Mouse (Mus musculus): ENCODE measurements at regions not wholly inside any gene's neighbourhood (a gene's known extent, or its start where the extent isn't known, plus 50 kb on each side); places are given as distances from the start of the nearest gene placed in this dataset.
"Not testable (repeated sequence)": the region's sequence is repeated elsewhere in the genome, so short reads cannot be mapped to it uniquely, and the experiment has no call there.

DNA sequence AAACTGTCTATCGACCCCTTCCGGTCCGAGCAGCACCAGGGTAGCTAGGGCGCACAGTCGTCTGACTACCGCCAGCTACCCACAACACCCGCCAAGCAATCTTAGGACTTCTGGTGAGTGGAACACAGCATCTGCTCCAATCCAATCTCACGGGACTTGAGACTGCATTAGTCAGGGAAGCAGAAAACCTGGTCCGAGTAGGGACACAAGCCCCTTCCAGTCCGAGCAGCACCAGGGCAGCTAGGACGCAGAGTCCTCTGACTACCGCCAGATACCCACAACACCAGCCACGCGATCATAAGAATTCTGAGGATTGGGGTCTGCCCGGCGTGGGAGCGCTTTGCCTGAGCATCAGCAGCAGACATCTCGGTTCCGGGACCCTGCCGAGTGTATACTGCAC lies 79.6 kb downstream of the Gm10715 start:
- DNase-seq, result not testable (repeated sequence)

DNA sequence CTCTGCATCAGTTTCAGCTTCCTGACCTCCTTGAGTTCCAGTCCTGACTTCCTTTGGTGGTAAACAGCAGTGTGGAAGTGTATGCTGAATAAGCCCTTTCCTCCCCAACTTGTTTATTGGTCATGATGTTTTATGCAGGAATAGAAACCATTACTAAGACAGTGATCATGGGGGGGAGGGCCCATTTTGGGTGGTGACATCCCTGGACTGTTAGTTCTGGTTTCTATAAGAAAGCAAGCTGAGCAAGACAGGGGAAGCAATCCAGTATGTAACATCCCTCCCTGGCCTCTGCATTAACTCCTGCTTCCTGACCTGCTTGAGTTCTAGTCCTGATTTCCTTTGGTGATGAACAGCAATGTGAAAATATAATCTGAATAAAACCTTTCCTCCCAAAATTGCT lies 124.5 kb downstream of the Gm10715 start:
- DNase-seq, result no peak

DNA sequence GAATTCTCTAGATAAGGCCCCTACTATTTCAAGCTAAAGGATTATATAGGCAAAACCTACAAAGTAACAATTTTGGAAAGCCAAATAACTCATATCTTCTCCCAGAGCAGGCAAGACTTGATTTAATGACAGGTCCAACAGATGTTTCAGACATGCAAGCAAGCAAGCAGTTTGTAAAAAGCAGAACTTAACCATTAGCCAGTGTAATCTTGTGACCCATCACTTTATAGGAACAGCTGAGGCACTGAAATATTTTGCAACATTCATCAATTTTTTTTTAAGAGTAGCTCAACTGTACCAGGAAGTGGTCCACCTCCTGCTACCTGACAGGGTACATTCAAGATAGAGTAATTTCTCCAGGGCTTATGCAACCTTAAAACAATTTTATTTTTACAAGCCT lies 147.7 kb downstream of the Gm10715 start:
- DNase-seq, result no peak

- DNase-seq, result no peak
Measured at GRCm38 (mm10) chr9:3199151-3200018, 135.6 kb upstream of the Alkbh8 start.

DNA sequence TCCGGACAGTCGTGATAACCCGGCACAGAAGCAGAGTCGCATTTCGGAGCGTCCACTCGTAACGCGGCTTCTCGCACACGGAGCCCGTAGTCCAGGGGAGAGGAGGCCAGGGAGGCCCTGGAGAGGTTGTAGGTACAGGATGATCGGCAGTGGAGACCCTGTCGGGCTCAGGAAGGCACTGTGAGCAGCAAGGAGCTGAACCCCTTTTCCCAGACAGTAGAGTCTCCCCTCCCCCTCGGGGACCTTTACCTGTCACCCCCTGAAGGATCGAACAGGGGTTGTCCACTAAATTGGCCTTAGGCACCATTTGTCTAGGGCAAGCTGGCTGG lies 135.0 kb upstream of the Alkbh8 start:
- DNase-seq, result not testable (repeated sequence)

- not testable (repeated sequence) for DNase-seq
Measured at GRCm38 (mm10) chr9:3208120-3208519, 126.8 kb upstream of the Alkbh8 start.

DNA sequence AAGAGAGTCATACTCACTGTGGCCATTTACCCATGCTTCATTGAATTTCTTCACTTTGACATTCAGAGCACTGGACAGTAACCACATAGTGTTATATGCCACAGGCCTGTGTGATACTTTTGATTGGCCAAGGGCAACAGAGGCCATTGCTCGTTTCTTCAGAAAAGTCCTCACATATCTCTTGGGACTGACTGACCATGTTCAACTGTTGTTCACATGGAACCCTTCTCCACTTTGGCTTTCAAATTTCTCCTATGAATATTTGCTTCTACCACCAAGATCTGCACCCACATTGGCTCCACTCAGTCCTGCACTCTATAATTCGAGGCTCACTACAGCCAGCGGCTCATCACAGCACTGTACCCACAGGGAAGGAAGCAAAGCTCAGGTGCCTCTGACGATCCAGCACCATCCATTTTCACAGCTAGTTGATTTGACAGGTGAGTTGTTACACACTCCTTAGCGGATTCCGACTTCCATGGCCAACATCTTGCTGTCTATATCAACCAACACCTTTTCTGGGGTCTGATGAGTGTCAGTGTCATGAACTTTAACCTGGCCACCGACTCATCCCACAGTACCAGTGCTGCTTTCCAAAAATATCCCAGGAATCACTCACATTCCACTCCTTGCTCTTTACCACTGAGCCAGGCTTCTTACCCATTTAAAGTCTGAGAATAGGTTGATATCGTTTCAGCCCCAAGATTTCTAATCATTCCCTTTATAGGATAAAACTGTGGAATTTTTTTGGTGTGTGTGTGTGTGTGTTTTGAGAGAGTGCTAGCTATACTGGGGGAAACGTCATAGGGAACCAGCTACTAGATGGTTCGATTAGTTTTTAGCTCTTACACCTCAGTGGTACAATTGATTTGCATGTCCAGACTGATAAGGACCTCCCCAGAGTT lies 76.3 kb upstream of the Alkbh8 start:
- peak in 1 of 2 experiments; percentile 45 for DNase-seq

DNA sequence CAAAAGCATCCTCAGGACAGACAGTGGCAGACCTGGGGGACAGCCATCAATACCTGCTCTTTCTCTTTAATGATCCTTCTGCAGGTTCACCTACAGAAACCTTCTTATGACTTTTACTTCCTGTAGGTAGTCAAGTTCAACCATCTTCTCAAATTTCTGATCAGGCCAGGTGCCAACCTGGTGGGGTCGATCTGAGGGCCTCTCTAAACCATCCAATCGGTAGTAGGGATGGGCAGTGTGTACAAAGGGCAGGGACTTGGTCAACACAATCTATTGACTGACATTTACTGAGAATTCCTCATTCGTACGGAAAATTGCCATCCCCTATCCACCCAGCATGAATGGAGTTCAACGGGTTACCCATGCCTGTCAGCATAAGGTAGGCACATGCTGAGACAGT lies 74.8 kb upstream of the Alkbh8 start:
- no peak for DNase-seq

DNA sequence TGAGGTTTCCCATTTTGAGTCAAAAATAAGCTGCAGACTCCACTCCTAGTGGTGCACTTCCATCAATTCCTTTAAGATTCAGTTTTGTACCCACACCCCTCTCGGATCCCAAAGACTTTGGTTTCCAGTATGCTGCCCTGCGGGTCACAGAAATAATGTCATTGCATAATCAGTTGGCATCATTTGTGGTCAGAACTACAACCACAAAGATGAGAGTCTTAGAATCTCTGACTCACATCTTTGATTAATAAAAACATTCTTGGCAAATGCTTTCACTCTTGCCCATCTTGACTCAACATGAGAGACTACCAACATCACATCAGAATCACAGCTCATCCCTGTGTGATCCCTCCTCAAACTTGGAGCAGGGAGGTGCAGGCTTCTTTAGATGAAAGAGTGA lies 74.1 kb upstream of the Alkbh8 start:
- DNase-seq, result no peak

DNA sequence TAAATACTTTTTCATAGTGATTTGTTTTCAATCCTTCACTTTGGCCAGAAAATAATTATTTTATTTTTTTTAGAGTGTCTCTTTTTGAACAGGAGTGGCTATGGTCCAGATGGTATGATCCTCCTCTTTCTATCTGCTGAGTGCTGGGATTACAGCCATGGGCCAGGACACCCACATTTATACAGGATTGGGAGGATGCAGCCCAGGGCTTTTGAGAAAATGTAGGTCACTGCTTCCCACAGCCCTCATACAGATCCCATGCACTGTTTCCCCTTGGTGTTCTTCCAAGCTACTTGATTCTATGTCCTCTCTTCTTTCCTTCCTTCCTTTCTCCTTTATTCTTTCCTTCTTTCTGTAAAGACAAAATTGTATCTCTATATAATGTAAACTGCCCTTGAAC lies 70.5 kb upstream of the Alkbh8 start:
- DNase-seq, result no peak

- DNase-seq, result not testable (repeated sequence)
Measured at GRCm38 (mm10) chr9:3280496-3280895, 54.4 kb upstream of the Alkbh8 start.

DNA sequence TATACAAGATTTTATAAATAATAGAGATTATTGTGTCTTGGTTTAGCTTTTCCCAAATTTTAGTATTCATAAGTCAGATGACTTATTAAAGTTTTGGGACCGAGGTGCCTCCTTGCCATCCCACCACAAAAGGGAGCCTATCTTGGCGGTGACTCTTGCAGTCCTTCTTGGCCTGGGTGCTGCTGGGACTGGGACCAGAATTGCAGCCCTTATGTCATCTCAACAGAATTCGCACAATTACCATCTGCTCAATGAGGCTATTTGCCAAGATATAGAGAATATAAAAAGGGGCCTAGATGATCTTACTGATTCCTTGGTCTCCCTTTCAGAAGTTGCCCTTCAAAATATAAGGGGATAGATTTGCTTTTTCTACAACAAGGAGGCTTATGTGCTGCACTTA lies 53.0 kb upstream of the Alkbh8 start:
- DNase-seq, result not testable (repeated sequence)

DNA sequence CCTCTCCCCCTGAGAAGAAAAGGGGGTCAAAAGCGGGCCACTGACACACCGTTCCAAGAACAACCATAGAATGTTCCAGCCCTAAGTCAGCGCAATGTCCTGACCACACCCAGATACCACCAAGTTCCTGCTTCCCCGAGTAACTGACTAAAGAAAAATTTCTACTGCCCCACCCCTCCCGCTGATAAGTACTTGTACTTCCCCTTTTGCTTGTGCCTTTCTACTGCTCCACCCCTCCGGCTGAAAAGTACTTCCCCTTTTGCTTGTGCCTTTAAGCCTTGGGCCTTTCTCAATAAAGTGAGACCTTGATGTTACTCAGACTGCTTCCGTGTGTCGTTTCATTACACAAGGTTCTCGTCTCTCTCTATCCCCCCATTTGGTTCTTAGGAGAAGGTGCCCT lies 51.6 kb upstream of the Alkbh8 start:
- not testable (repeated sequence) for DNase-seq
